Mouse (Mus musculus) left cerebral cortex, postnatal 4 days (tissue): ENCODE measurements around the gene Rnf227. TPM values are rescaled to one million over a fixed set of nuclear protein-coding genes. Genes with fewer than 3 reads are reported as not detected.

ENCODE experiments used
- total RNA-seq, 2 experiments: library from RNA; stranded (reverse); gene quantifications; 2 replicates each; pipeline ENCODE4 v1.2.3; 2021

Gene Rnf227
- total RNA-seq, 2 experiments from 2014 or later = 77.3 to 89.1 TPM

Other genes with a start within 250 kb of the Rnf227 start
- gene Per1, start 245.2 kb upstream of the Rnf227 start, total RNA-seq = 10 to 100 TPM; 52.8 to 58.0 TPM
- gene Hes7, start 220.1 kb upstream of the Rnf227 start, total RNA-seq = 1 to 10 TPM; 2.3 to 2.6 TPM
- 1 to 10 TPM; 1.2 to 1.7 TPM for gene 9130213A22Rik, start 217.9 kb upstream of the Rnf227 start, total RNA-seq
- 10 to 100 TPM; 10.8 to 13.1 TPM for gene Aloxe3, start 214.6 kb upstream of the Rnf227 start, total RNA-seq
- gene Alox12b, start 183.5 kb upstream of the Rnf227 start, total RNA-seq = under 1 TPM; 0.16 to 0.18 TPM
- gene Alox8, start 142.6 kb upstream of the Rnf227 start, total RNA-seq = 1 to 10 TPM; 1.2 to 2.5 TPM
- under 1 TPM; 0.52 to 0.87 TPM for gene Gucy2e, start 103.4 kb upstream of the Rnf227 start, total RNA-seq
- gene Cntrob, start 16.7 kb upstream of the Rnf227 start, total RNA-seq = 10 to 100 TPM; 23.9 to 25.2 TPM
- gene Trappc1, start 16.5 kb upstream of the Rnf227 start, total RNA-seq = 10 to 100 TPM; 67.1 to 69.1 TPM
- 10 to 100 TPM in 1 of 2 experiments, 1 to 10 TPM in 1; 8.8 to 12.6 TPM for gene Kcnab3, start 14.2 kb upstream of the Rnf227 start, total RNA-seq
- 100 to 1,000 TPM; 552 to 572 TPM for gene Chd3, start 28.9 kb downstream of the Rnf227 start, total RNA-seq
- gene Naa38, start 55.0 kb downstream of the Rnf227 start, total RNA-seq = 10 to 100 TPM; 60.2 to 63.9 TPM
- 10 to 100 TPM; 36.3 to 41.1 TPM for gene Cyb5d1, start 55.2 kb downstream of the Rnf227 start, total RNA-seq
- gene Tmem88, start 57.8 kb downstream of the Rnf227 start, total RNA-seq = 1 to 10 TPM; 3.1 to 4.2 TPM
- gene Kdm6b, start 73.2 kb downstream of the Rnf227 start, total RNA-seq = 10 to 100 TPM; 77.2 to 85.8 TPM
- gene Dnah2, start 208.6 kb downstream of the Rnf227 start, total RNA-seq = 1 to 10 TPM; 9.3 to 9.7 TPM
- 100 to 1,000 TPM; 180 to 225 TPM for gene Efnb3, start 219.7 kb downstream of the Rnf227 start, total RNA-seq
- gene Wrap53, start 239.8 kb downstream of the Rnf227 start, total RNA-seq = 1 to 10 TPM; 8.5 to 8.6 TPM
- gene Trp53, start 239.9 kb downstream of the Rnf227 start, total RNA-seq = 10 to 100 TPM; 38.0 to 39.1 TPM